Mouse (Mus musculus) G1E (cell line): ENCODE data around the gene Cep162.

ENCODE experiments used
- CTCF ChIP-seq: IDR thresholded peaks from 2 replicates; pipeline ENCODE4 v1.5.1; 2012; ENCODE audit warnings: low read depth, low read length, inconsistent platforms, mixed read lengths
- GATA1 ChIP-seq: IDR thresholded peaks from 2 replicates; pipeline ENCODE4 v1.6.1; 2012; ENCODE audit warnings: borderline replicate concordance, low read length, inconsistent platforms, mixed read lengths
- GATA2 ChIP-seq: IDR thresholded peaks from 2 replicates; pipeline ENCODE4 v1.6.1; 2012; ENCODE audit warnings: low read depth, low read length, inconsistent platforms, borderline replicate concordance
- POLR2AphosphoS5 ChIP-seq: IDR thresholded peaks from 2 replicates; pipeline ENCODE4 v1.6.1; 2012; ENCODE audit warnings: low read depth, low read length, inconsistent platforms; ENCODE audit not compliant: insufficient replicate concordance
- TAL1 ChIP-seq: conservative IDR thresholded peaks from 2 replicates; pipeline ENCODE4 v1.6.1; 2012; ENCODE audit warnings: low read depth, low read length, inconsistent platforms, mixed read lengths

- TF ChIP-seq CTCF (no peak), POLR2AphosphoS5 (no peak), GATA1 (no peak), TAL1 (no peak), GATA2 (no peak)
Observed at GRCm38 (mm10) chr9:87170891-87171290, 84.4 kb downstream of the Cep162 start.
